Mouse (Mus musculus) neural tube, embryonic 11.5 days (tissue): ENCODE data around the gene Gm21119. TPM values are rescaled to one million over a fixed set of nuclear protein-coding genes. Genes with fewer than 3 reads are reported as not detected.
"Not testable (repeated sequence)": the region's sequence is repeated elsewhere in the genome, so short reads cannot be mapped to it uniquely, and the experiment has no call there.

Experiments used
- ATAC-seq: fragments of 200-750 bp; cut with Nextera tagmentation; 2 replicates; pipeline ENCODE4 v1.8.0; 2017; ENCODE audit warnings: moderate number of reproducible peaks, mild to moderate bottlenecking, moderate TSS enrichment, moderate library complexity; ENCODE audit not compliant: insufficient read depth, low FRiP score, low TSS enrichment
- DNase-seq: peaks from one replicate; pipeline ENCODE4 v3.0.0-alpha.2; 2015; ENCODE audit warnings: low spot score
- H3K27ac ChIP-seq: fragments of 300-500 bp; sonication (generic); 2 replicates; pipeline ENCODE4 v1.5.1; 2014; ENCODE audit warnings: low read depth, mild to moderate bottlenecking, low read length
- H3K27me3 ChIP-seq: fragments of 300-500 bp; sonication (generic); 2 replicates; pipeline ENCODE4 v1.6.1; 2014; ENCODE audit warnings: mild to moderate bottlenecking, low read length, mixed read lengths; ENCODE audit not compliant: control insufficient read depth, insufficient read depth
- H3K36me3 ChIP-seq: fragments of 300-500 bp; sonication (generic); 2 replicates; pipeline ENCODE4 v1.6.1; 2014; ENCODE audit warnings: mild to moderate bottlenecking, low read length, moderate library complexity, mixed read lengths; ENCODE audit not compliant: control insufficient read depth, insufficient read depth
- H3K4me1 ChIP-seq: fragments of 300-500 bp; sonication (generic); 2 replicates; pipeline ENCODE4 v1.6.1; 2014; ENCODE audit warnings: low read length, mixed read lengths; ENCODE audit not compliant: control insufficient read depth, insufficient read depth
- H3K4me2 ChIP-seq: fragments of 300-500 bp; sonication (generic); 2 replicates; pipeline ENCODE4 v1.6.1; 2014; ENCODE audit warnings: low read depth, mild to moderate bottlenecking, moderate library complexity
- H3K4me3 ChIP-seq: fragments of 300-500 bp; sonication (generic); 2 replicates; pipeline ENCODE4 v1.5.1; 2014; ENCODE audit warnings: low read depth, low read length
- H3K9ac ChIP-seq: fragments of 300-500 bp; sonication (generic); 2 replicates; pipeline ENCODE4 v1.6.1; 2014; ENCODE audit warnings: mild to moderate bottlenecking, low read length
- H3K9me3 ChIP-seq: fragments of 300-500 bp; sonication (generic); 2 replicates; pipeline ENCODE4 v1.6.1; 2016; ENCODE audit warnings: low read length; ENCODE audit not compliant: control insufficient read depth
- WGBS: fragments of 180-500 bp; shearing (Covaris S2); extraction: QIAGEN DNeasy Blood & Tissue Kit; methylation state at CpG from one replicate; pipeline ENCODE4 v1.1.7; 2014; 5-methylcytosine and 5-hydroxymethylcytosine counted together
- polyA plus RNA-seq: library from polyadenylated mRNA; unstranded; fragments of >200 nt; fragmentation: Nextera tagmentation; extraction: Ambion mirVana; gene quantifications from 2 replicates; pipeline ENCODE4 v1.2.1, GENCODE M21; 2014

The Gm21119 gene
- polyA plus RNA-seq, 1 experiment from 2014 or later, result not detected

DNA sequence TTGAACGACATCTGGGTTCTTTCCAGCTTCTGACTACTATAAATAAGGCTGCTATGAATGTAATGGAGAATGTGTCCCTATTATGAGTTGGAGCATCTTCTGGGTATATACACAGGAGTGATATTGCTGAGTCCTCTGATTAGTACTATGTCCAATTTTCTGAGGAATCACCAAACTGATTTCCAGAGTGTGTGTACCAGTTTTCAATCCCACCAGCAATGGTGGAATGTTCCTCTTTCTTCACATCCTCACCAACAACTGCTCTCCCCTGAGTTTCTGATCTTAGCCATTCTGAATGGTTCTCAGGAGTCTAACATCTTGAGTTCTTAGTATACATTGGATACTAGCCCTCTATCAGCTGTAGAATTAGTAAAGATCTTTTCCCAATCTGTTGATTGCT lies 16.0 kb downstream of the Gm21119 start:
- not testable (repeated sequence) for H3K4me1 ChIP-seq, H3K9me3 ChIP-seq, H3K4me3 ChIP-seq, H3K9ac ChIP-seq, H3K4me2 ChIP-seq, H3K27me3 ChIP-seq, H3K36me3 ChIP-seq, H3K27ac ChIP-seq, ATAC-seq, DNase-seq
- WGBS, result 64% methylated on average over 1 of the region's 1 CpGs

DNA sequence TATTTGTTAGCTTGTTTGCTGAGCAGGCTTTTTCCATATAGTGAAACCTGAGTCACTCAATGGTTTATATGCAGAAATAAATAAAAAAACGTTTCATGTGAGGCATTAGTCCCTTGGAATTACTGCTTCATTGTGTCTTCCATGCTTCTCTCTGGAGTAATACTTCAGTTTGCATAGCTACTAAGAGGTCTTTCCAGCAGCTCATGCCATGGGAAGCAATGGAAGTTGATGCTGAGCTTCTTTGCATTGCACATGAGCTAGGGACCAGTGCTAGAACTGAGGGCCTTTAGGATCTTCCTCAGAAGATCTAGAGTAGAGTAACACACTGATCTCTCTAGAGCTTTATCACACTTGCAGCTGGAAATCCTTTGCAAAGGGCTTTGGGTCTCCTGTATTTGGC lies 23.2 kb downstream of the Gm21119 start:
- not testable (repeated sequence) for H3K27me3 ChIP-seq, H3K36me3 ChIP-seq, H3K4me2 ChIP-seq, H3K4me3 ChIP-seq, H3K9ac ChIP-seq, H3K4me1 ChIP-seq, ATAC-seq, H3K27ac ChIP-seq, H3K9me3 ChIP-seq, DNase-seq
- no CpG with 5 or more reads among the region's 1 CpGs for WGBS

DNA sequence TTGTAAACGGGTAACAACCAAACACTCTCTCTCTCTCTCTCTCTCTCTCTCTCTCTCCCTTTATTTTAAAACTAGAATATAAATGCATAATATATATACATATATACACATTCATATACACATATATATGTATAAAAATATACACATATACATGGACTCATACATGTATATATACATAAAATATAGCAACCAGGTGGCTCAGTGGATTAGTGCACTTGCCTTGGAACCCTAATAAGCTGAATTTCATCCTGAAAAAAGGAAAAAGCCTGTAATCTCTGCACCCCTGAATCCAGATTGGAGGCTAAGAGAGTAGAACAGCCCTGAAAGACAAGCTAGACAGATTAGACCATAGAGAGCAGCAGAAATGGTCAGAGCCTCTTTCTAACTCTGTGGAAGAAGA lies 28.8 kb downstream of the Gm21119 start:
- H3K27ac ChIP-seq, DNase-seq, H3K9ac ChIP-seq, H3K9me3 ChIP-seq, H3K4me3 ChIP-seq, H3K27me3 ChIP-seq, H3K36me3 ChIP-seq, ATAC-seq, H3K4me2 ChIP-seq, H3K4me1 ChIP-seq: not testable (repeated sequence)
- no CpG with 5 or more reads among the region's 1 CpGs for WGBS

DNA sequence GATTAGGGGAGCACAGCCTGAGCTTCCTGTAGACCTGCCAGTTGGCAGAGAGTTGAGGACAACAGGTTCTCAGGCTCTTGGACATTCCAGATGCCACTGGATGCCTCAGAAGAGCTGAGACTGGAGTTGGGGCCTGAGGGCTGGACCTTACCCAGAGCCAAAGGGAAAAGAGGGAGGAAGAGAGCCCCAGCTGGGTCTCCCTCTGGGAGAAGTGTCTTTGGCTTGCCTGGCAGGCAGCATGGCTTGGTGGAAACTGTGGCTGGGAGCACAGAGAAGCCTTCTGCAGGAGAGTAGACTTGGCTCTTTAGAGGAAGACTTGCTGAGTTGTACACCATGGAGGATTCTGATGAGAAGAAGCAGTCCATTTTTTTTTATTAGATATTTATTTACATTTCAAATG lies 38.3 kb downstream of the Gm21119 start:
- H3K4me3 ChIP-seq, H3K4me1 ChIP-seq, H3K9ac ChIP-seq, H3K9me3 ChIP-seq, H3K27ac ChIP-seq, DNase-seq, H3K36me3 ChIP-seq, H3K4me2 ChIP-seq, H3K27me3 ChIP-seq, ATAC-seq: not testable (repeated sequence)

DNA sequence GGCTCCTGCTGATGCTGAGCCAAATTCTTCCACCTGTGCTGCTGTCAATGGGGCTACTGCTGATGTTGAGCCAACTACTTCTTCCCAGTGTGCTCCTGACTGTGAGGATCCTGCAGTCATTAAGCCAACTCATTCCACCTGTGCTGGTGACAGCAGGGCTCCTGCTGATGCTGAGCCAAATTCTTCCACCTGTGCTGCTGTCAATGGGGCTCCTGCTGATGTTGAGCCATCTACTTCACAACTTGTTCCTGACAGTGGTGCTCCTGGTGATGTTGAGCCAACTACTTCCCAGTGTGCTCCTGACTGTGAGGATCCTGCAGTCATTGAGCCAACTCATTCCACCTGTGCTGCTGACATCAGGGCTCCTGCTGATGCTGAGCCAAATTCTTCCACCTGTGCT lies 63.7 kb downstream of the Gm21119 start:
- not testable (repeated sequence) for H3K9ac ChIP-seq, H3K4me2 ChIP-seq, H3K9me3 ChIP-seq, H3K27me3 ChIP-seq, H3K27ac ChIP-seq, ATAC-seq, H3K4me3 ChIP-seq, DNase-seq, H3K4me1 ChIP-seq, H3K36me3 ChIP-seq
